8 mouse cellular contexts compared by ENCODE assay signal in genomic region chr2:38739410-38739809, GRCm38 (mm10). TPM values are rescaled to one million over a fixed set of nuclear protein-coding genes. Genes with fewer than 3 reads are reported as not detected.
DNase-seq lines count a peak whose midpoint lies in the region; ATAC-seq and TF ChIP-seq lines count a peak whose summit lies in the region.

No protein-coding gene starts in this region.

- H3K4me3 ChIP-seq in liver, adult 2 months (ENCODE audit: insufficient read depth, low read depth, low read length), result no peak overlapping the region
- no peak overlapping the region for H3K4me3 ChIP-seq in neural tube, embryonic 11.5 days (ENCODE audit: low read depth, low read length)
- H3K4me3 ChIP-seq in testis, adult 2 months (ENCODE audit: control insufficient read depth, low read depth, low read length), result no peak overlapping the region

- no peak overlapping the region for H3K4me2 ChIP-seq in neural tube, embryonic 11.5 days (ENCODE audit: low read depth)

- H3K27ac ChIP-seq in liver, adult 2 months (replicated peaks; ENCODE audit: insufficient read depth, low read depth, low read length), result no peak overlapping the region
- H3K27ac ChIP-seq in neural tube, embryonic 11.5 days (ENCODE audit: low read depth, low read length), result no peak overlapping the region
- H3K27ac ChIP-seq in testis, adult 2 months (ENCODE audit: control insufficient read depth, insufficient read depth, low read depth, low read length), result no peak overlapping the region

- H3K9ac ChIP-seq in liver, adult 2 months (ENCODE audit: low read depth, low read length), result no peak overlapping the region
- no peak overlapping the region for H3K9ac ChIP-seq in neural tube, embryonic 11.5 days (ENCODE audit: low read length)

- TF ChIP-seq POLR2A in liver, adult 2 months (IDR thresholded peaks at IDR 0.05; ENCODE audit: extremely low read depth, insufficient read depth, low read length), result no peak
- TF ChIP-seq POLR2A in testis, adult 2 months (IDR thresholded peaks at IDR 0.05; ENCODE audit: control insufficient read depth, low read depth, low read length), result no peak

- no peaks in the 10 kb centered on the region for H3K9me3 ChIP-seq in neural tube, embryonic 11.5 days (ENCODE audit: control insufficient read depth, low read length)

- H3K36me3 ChIP-seq in liver, adult 2 months (ENCODE audit: control insufficient read depth, insufficient read depth, low read length), result peaks cover 38% of the 10 kb centered on the region
- H3K36me3 ChIP-seq in neural tube, embryonic 11.5 days (ENCODE audit: control insufficient read depth, insufficient read depth, low read length), result no peaks in the 10 kb centered on the region
- H3K36me3 ChIP-seq in testis, adult 2 months (ENCODE audit: control insufficient read depth, insufficient read depth, low read length), result peaks cover 2% of the 10 kb centered on the region; the same call in 1 of the 2 replicates

- peak; percentile 64 to 65 for DNase-seq in B cell, adult 2 months
- peak; percentile 56 to 85 for DNase-seq in cerebellum, postnatal 4 days (ENCODE audit: low spot score in 2 of 2)
- DNase-seq in gastrocnemius, postnatal 10 days, result peak; percentile 79
- peak; percentile 87 for DNase-seq in kidney, postnatal 10 days
- no peak for DNase-seq in liver, adult 2 months (ENCODE audit: extremely low read depth, low read depth, low spot score)
- DNase-seq in neural tube, embryonic 11.5 days (ENCODE audit: low spot score), result peak; percentile 79

- H3K27me3 ChIP-seq in liver, adult 2 months (ENCODE audit: control insufficient read depth, insufficient read depth, low read length), result no peaks in the 10 kb centered on the region
- H3K27me3 ChIP-seq in neural tube, embryonic 11.5 days (ENCODE audit: control insufficient read depth, insufficient read depth, low read length), result no peaks in the 10 kb centered on the region
- H3K27me3 ChIP-seq in testis, adult 2 months (ENCODE audit: control insufficient read depth, insufficient read depth, low read length), result no peaks in the 10 kb centered on the region

- peak; percentile 78 for TF ChIP-seq CTCF in liver, adult 2 months (IDR thresholded peaks at IDR 0.05; ENCODE audit: low read depth, low read length)
- peak; percentile 68; the same call in 1 of the 2 replicates for TF ChIP-seq CTCF in testis, adult 2 months (IDR thresholded peaks at IDR 0.05; ENCODE audit: control insufficient read depth, insufficient read depth, insufficient replicate concordance, low read depth, low read length)

- WGBS in liver, adult 2 months, result 48% methylated on average over 7 of the region's 7 CpGs
- 41% methylated on average over 7 of the region's 7 CpGs for WGBS in neural tube, embryonic 11.5 days

- no peaks in the 10 kb centered on the region for H3K79me2 ChIP-seq in liver, adult 2 months (ENCODE audit: control insufficient read depth, insufficient read depth, low read length)

- ATAC-seq in activated CD4-positive, CD25-positive, alpha-beta regulatory T cell, adult 4 months, result peak; percentile 59
- ATAC-seq in neural tube, embryonic 11.5 days (ENCODE audit: insufficient read depth, low FRiP score, low TSS enrichment), result peak; percentile 67; the same call in 1 of the 2 replicates

- no peaks in the 10 kb centered on the region for H3K4me1 ChIP-seq in liver, adult 2 months (ENCODE audit: control insufficient read depth, insufficient read depth, low read length)
- H3K4me1 ChIP-seq in neural tube, embryonic 11.5 days (ENCODE audit: control insufficient read depth, insufficient read depth, low read length), result no peaks in the 10 kb centered on the region
- no peaks in the 10 kb centered on the region for H3K4me1 ChIP-seq in testis, adult 2 months (ENCODE audit: control insufficient read depth, insufficient read depth, low read length)

RNA-seq across cellular contexts. Expression of gene Nr5a1, which starts 25.1 kb away (rescaled TPM):
- not detected for polyA plus RNA-seq in activated CD4-positive, CD25-positive, alpha-beta regulatory T cell, adult 4 months (2017; shearing (Covaris generic))
- not detected for total RNA-seq in gastrocnemius, postnatal 10 days (2021)
- total RNA-seq in liver, adult 2 months (2014; rRNA removed), result 0.74 TPM in 1 of 2 replicates, not detected in the other
- not detected in 2 replicates for polyA plus RNA-seq in liver, adult 2 months (2012; rRNA removed)
- 0.08 and 0.11 TPM in 2 replicates for polyA plus RNA-seq in neural tube, embryonic 11.5 days (2014; fragmentation: Nextera tagmentation; extraction: Ambion mirVana)
- 21.2 and 25.3 TPM in 2 replicates for polyA plus RNA-seq in testis, adult 2 months (2012; rRNA removed)

Comparison
In these comparisons a context has a peak if more than half of its experiments do, and no peak if none do; other contexts are left out.
1. RNA of gene Nr5a1, which starts 25.1 kb away (polyA plus RNA-seq): 21.2 to 25.3 TPM in testis, adult 2 months; 0.08 to 0.11 TPM in neural tube, embryonic 11.5 days, not detected in liver, adult 2 months and not detected in activated CD4-positive, CD25-positive, alpha-beta regulatory T cell, adult 4 months; every median in the first group is over 10 times any median in the second.